Mouse (Mus musculus): ENCODE measurements around the gene Mylk. TPM values are rescaled to one million over a fixed set of nuclear protein-coding genes. Genes with fewer than 3 reads are reported as not detected.
A peak's percentile ranks its signal among the peaks of the same experiment; 100 is the strongest.

Mylk gene
- polyA plus RNA-seq, 1 experiment: 1.3 TPM

GRCm38 (mm10) chr16:34933173-34933572, 188.2 kb downstream of the Mylk start:
- Histone ChIP-seq H3K4me3 (ENCODE audit: insufficient read depth, low read length) (no peak overlapping the region), H3K27ac (ENCODE audit: insufficient read depth, low read depth, low read length) (no peak overlapping the region), H3K4me1 (ENCODE audit: control insufficient read depth, insufficient read depth, low read length) (peaks cover 35% of the 10 kb centered on the region)
- TF ChIP-seq CTCF (IDR thresholded peaks at IDR 0.05; ENCODE audit: low read depth, low read length) (no peak), POLR2A (IDR thresholded peaks at IDR 0.05; ENCODE audit: borderline replicate concordance, low read depth, low read length) (no peak)

DNA sequence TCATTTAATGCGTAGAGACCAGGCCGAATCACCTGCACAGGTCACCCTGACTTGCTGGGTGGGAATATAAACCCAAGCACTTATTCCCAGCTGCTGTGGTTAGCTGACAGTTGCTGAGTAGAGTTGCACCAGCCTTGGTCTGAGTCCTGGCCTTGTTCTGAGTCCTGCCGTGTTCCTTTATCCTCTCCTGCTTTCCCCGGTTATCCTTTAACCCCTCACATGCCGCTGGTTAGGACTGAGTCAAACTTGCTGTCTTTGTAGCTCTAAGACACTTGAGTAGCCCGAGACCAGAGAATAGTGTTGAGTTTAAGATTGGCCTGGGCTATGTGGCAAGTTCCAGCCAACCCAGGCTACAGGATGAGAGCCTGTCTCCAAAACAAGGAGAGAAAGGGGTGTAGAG, 189.5 kb downstream of the Mylk start:
- H3K27ac ChIP-seq (ENCODE audit: insufficient read depth, low read depth, low read length): no peak overlapping the region
- H3K4me1 ChIP-seq (ENCODE audit: control insufficient read depth, insufficient read depth, low read length): peaks cover 39% of the 10 kb centered on the region
- no peak for TF ChIP-seq POLR2A (IDR thresholded peaks at IDR 0.05; ENCODE audit: borderline replicate concordance, low read depth, low read length)
- TF ChIP-seq CTCF (IDR thresholded peaks at IDR 0.05; ENCODE audit: low read depth, low read length): no peak
- H3K4me3 ChIP-seq (ENCODE audit: insufficient read depth, low read length): no peak overlapping the region

- H3K4me1 ChIP-seq (ENCODE audit: control insufficient read depth, insufficient read depth, low read length): peaks cover 36% of the 10 kb centered on the region
- H3K4me3 ChIP-seq (ENCODE audit: insufficient read depth, low read length): no peak overlapping the region
- TF ChIP-seq POLR2A (IDR thresholded peaks at IDR 0.05; ENCODE audit: borderline replicate concordance, low read depth, low read length): no peak
- no peak for TF ChIP-seq CTCF (IDR thresholded peaks at IDR 0.05; ENCODE audit: low read depth, low read length)
- no peak overlapping the region for H3K27ac ChIP-seq (ENCODE audit: insufficient read depth, low read depth, low read length)
These were observed 190.7 kb downstream of the Mylk start for GRCm38 (mm10) chr16:34935514-34936338.

- no peak for TF ChIP-seq CTCF (IDR thresholded peaks at IDR 0.05; ENCODE audit: low read depth, low read length)
- TF ChIP-seq POLR2A (IDR thresholded peaks at IDR 0.05; ENCODE audit: borderline replicate concordance, low read depth, low read length): no peak
- H3K27ac ChIP-seq (ENCODE audit: insufficient read depth, low read depth, low read length): no peak overlapping the region
- no peak overlapping the region for H3K4me3 ChIP-seq (ENCODE audit: insufficient read depth, low read length)
- peaks cover 30% of the 10 kb centered on the region for H3K4me1 ChIP-seq (ENCODE audit: control insufficient read depth, insufficient read depth, low read length)
These were observed 191.4 kb downstream of the Mylk start for GRCm38 (mm10) chr16:34936339-34936810.

DNA sequence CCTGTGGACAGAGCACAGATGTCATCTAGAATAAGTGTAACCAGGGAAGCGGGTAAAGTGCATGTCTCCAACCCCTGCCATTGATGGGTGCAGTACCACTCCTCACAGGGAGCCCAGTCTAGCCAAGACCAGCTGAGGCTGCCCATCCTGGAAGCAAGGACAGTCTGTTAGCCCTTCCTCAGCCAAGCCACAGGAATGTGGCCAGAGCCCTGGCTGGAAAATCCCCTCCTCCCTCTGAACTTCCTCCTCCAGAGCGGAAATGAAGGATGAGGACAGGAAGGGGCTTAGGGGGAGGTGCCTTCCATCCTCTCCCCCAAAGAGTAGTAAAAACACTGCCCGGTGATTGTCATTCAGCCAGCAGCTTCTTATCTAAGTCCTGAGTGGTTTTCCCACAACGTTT, 192.6 kb downstream of the Mylk start:
- TF ChIP-seq POLR2A (IDR thresholded peaks at IDR 0.05; ENCODE audit: borderline replicate concordance, low read depth, low read length) (no peak), CTCF (IDR thresholded peaks at IDR 0.05; ENCODE audit: low read depth, low read length) (no peak)
- Histone ChIP-seq H3K27ac (ENCODE audit: insufficient read depth, low read depth, low read length) (peak overlapping the region; percentile 21), H3K4me1 (ENCODE audit: control insufficient read depth, insufficient read depth, low read length) (peaks cover 19% of the 10 kb centered on the region), H3K4me3 (ENCODE audit: insufficient read depth, low read length) (no peak overlapping the region)

DNA sequence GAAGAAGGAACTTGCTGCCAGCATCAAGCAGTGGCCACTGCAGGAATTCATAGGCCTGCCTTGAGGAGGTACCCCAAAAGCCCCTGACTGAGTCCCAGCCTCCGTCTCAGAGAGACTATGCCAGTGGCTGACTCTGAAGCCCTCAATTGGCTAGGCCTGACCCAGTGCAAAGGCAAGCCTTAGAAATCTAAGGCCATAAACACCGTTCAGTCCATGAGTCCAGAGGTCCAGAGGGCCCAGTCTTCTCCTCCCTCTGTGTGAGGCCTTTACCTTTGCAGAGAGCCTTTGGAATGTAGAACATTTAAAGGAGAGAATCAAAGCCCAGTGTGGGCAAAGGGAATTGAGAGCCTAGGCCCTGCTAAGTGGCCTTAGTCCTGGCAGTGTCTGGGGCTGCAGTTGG, 193.2 kb downstream of the Mylk start:
- no peak overlapping the region for H3K27ac ChIP-seq (ENCODE audit: insufficient read depth, low read depth, low read length)
- H3K4me3 ChIP-seq (ENCODE audit: insufficient read depth, low read length): no peak overlapping the region
- H3K4me1 ChIP-seq (ENCODE audit: control insufficient read depth, insufficient read depth, low read length): peaks cover 19% of the 10 kb centered on the region
- TF ChIP-seq POLR2A (IDR thresholded peaks at IDR 0.05; ENCODE audit: borderline replicate concordance, low read depth, low read length) (no peak), CTCF (IDR thresholded peaks at IDR 0.05; ENCODE audit: low read depth, low read length) (no peak)

DNA sequence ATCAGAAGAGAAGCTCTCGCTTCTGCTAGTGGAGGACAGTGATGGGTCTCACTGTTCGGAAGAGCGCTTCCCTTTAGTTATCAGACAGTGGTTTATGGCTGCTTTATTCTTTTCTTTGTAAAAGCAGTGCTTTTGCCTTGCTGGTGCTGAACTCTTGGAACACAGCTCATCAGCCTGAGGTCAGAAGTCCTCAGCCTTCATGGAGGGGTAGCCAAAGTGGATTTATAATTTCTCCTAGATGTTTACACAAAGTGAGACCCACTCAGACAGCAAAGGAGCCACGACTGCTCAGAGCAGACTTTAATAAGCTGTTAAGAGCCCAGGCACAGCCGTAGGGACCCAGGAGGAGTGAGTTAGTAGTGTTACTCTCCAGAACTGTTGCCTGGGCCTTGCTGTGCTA, 194.9 kb downstream of the Mylk start:
- no peak overlapping the region for H3K27ac ChIP-seq (ENCODE audit: insufficient read depth, low read depth, low read length)
- H3K4me3 ChIP-seq (ENCODE audit: insufficient read depth, low read length): no peak overlapping the region
- peaks cover 19% of the 10 kb centered on the region for H3K4me1 ChIP-seq (ENCODE audit: control insufficient read depth, insufficient read depth, low read length)
- TF ChIP-seq POLR2A (IDR thresholded peaks at IDR 0.05; ENCODE audit: borderline replicate concordance, low read depth, low read length): no peak
- TF ChIP-seq CTCF (IDR thresholded peaks at IDR 0.05; ENCODE audit: low read depth, low read length): no peak

GRCm38 (mm10) chr16:34940363-34940762, 195.4 kb downstream of the Mylk start:
- Histone ChIP-seq H3K27ac (ENCODE audit: insufficient read depth, low read depth, low read length) (no peak overlapping the region), H3K4me3 (ENCODE audit: insufficient read depth, low read length) (no peak overlapping the region), H3K4me1 (ENCODE audit: control insufficient read depth, insufficient read depth, low read length) (peaks cover 19% of the 10 kb centered on the region)
- TF ChIP-seq POLR2A (IDR thresholded peaks at IDR 0.05; ENCODE audit: borderline replicate concordance, low read depth, low read length) (no peak), CTCF (IDR thresholded peaks at IDR 0.05; ENCODE audit: low read depth, low read length) (no peak)

DNA sequence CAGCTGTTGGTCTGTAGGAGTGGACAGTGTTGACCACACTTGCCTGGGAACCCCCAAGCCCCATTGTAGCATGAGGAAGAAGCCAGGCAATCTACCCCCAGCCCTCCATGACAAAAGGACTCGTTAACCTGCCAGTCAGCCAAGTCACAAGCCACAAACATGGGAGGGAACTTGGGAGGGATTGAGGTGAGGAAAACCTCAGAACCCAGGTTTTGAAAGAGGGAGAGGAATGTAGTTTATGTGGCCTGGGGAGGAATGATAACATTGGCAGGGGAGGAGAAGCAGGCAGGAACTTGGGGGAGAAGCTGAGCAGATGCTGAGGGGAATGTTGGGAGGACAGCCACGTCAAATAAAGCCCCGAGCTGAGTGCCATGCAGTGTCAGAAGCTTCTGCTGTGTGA, 196.9 kb downstream of the Mylk start:
- H3K4me3 ChIP-seq (ENCODE audit: insufficient read depth, low read length): no peak overlapping the region
- TF ChIP-seq POLR2A (IDR thresholded peaks at IDR 0.05; ENCODE audit: borderline replicate concordance, low read depth, low read length): no peak
- no peak for TF ChIP-seq CTCF (IDR thresholded peaks at IDR 0.05; ENCODE audit: low read depth, low read length)
- no peak overlapping the region for H3K27ac ChIP-seq (ENCODE audit: insufficient read depth, low read depth, low read length)
- peaks cover 17% of the 10 kb centered on the region for H3K4me1 ChIP-seq (ENCODE audit: control insufficient read depth, insufficient read depth, low read length)

DNA sequence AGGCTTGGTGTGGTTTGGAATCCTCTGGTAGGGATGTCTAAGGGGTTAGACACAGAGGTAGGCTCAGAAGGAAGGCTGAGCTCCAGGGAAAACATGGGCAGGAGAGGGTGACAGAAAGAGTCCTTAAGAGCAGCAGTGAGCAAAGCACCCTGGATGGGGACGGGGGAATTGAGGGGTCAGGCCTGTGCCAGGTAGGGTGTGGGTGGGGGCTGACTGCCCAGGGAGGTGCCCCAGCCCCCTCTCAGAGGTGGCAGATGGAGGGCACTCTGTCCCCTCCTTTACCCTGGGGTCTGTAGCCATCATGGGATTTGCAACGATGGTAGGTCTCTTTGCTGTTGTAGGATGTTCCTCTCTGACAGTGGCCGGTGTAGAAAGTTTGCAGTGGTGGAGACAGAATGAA, 201.3 kb downstream of the Mylk start:
- Histone ChIP-seq H3K27ac (ENCODE audit: insufficient read depth, low read depth, low read length) (no peak overlapping the region), H3K4me3 (ENCODE audit: insufficient read depth, low read length) (no peak overlapping the region), H3K4me1 (ENCODE audit: control insufficient read depth, insufficient read depth, low read length) (peaks cover 5% of the 10 kb centered on the region)
- TF ChIP-seq POLR2A (IDR thresholded peaks at IDR 0.05; ENCODE audit: borderline replicate concordance, low read depth, low read length) (no peak), CTCF (IDR thresholded peaks at IDR 0.05; ENCODE audit: low read depth, low read length) (no peak)
